Mouse (Mus musculus) heart, postnatal 0 days (tissue): ENCODE results near the gene Dpp6.

Experiments used
- CTCF ChIP-seq: IDR thresholded peaks from 2 replicates; pipeline ENCODE4 v1.5.1; 2016; ENCODE audit warnings: antibody characterized with exemption, control low read depth, low read depth
- EP300 ChIP-seq: IDR thresholded peaks from 2 replicates; pipeline ENCODE4 v1.6.1; 2016; ENCODE audit warnings: antibody characterized with exemption, low read depth

- TF ChIP-seq CTCF, result no peak
- TF ChIP-seq EP300, result no peak
Observed at GRCm38 (mm10) chr5:27275871-27276270, 458.9 kb downstream of the Dpp6 start.
